13 mouse cellular contexts compared by ENCODE assay signal in genomic region chr13:12334016-12334415, GRCm38 (mm10). TPM values are rescaled to one million over a fixed set of nuclear protein-coding genes. Genes with fewer than 3 reads are reported as not detected.
DNase-seq lines count a peak whose midpoint lies in the region; ATAC-seq and TF ChIP-seq lines count a peak whose summit lies in the region.
"Had no signal": no experiment of that assay in that cellular context is flagged by ENCODE, and none has a peak within 500 bp of the region (broad histone marks: within the 10 kb centered on the region; RNA-seq: fewer than 3 reads in every experiment).

No protein-coding gene starts in this region.

- H3K4me1 ChIP-seq in forebrain, postnatal 0 days (ENCODE audit: insufficient read depth), result no peaks in the 10 kb centered on the region
- no peaks in the 10 kb centered on the region for H3K4me1 ChIP-seq in forebrain, embryonic 12.5 days
- H3K4me1 ChIP-seq: embryonic facial prominence, embryonic 10.5 days; forebrain, embryonic 10.5 days; intestine, embryonic 15.5 days; liver, embryonic 15.5 days had no signal

- H3K9ac ChIP-seq in forebrain, postnatal 0 days, result no peak overlapping the region
- H3K9ac ChIP-seq in forebrain, embryonic 12.5 days, result no peak overlapping the region
- H3K9ac ChIP-seq: intestine, embryonic 15.5 days; liver, embryonic 15.5 days had no signal

- H3K9me3 ChIP-seq in forebrain, postnatal 0 days (ENCODE audit: low read length), result no peaks in the 10 kb centered on the region
- H3K9me3 ChIP-seq in forebrain, embryonic 12.5 days, result no peaks in the 10 kb centered on the region
- H3K9me3 ChIP-seq: embryonic facial prominence, embryonic 10.5 days; forebrain, embryonic 10.5 days; intestine, embryonic 15.5 days; liver, embryonic 15.5 days had no signal

- WGBS in forebrain, postnatal 0 days, result 63% methylated on average over 12 of the region's 12 CpGs
- 79% methylated on average over 12 of the region's 12 CpGs for WGBS in forebrain, embryonic 12.5 days

- no peaks in the 10 kb centered on the region for H3K27me3 ChIP-seq in forebrain, postnatal 0 days (ENCODE audit: insufficient read depth, low read length)
- H3K27me3 ChIP-seq in forebrain, embryonic 12.5 days, result no peaks in the 10 kb centered on the region
- H3K27me3 ChIP-seq: intestine, embryonic 15.5 days; liver, embryonic 15.5 days had no signal

- DNase-seq in forebrain, postnatal 0 days, result peak; percentile 38
- peak; percentile 80 to 92 for DNase-seq in frontal cortex, adult 2 months (ENCODE audit: extremely low spot score in 1 of 2, low spot score in 1 of 2)
- peak; percentile 50 to 63 for DNase-seq in layer of hippocampus, postnatal 10 days (ENCODE audit: low spot score in 2 of 2)
- DNase-seq in right cerebral cortex, adult 18-20 months, result peak; percentile 89
- DNase-seq in adrenal gland, adult 18-20 months (ENCODE audit: low spot score in 2 of 2), result no peak
- no peak for DNase-seq in cerebellum, postnatal 14 days
- DNase-seq in lung, postnatal 36 days, result no peak
- DNase-seq: kidney, postnatal 4 days had no signal

- H3K4me2 ChIP-seq in forebrain, postnatal 0 days (ENCODE audit: low read depth), result no peak overlapping the region
- H3K4me2 ChIP-seq in forebrain, embryonic 12.5 days, result no peak overlapping the region
- H3K4me2 ChIP-seq: intestine, embryonic 15.5 days; liver, embryonic 15.5 days had no signal

- no peaks in the 10 kb centered on the region for H3K36me3 ChIP-seq in forebrain, postnatal 0 days (ENCODE audit: insufficient read depth)
- no peaks in the 10 kb centered on the region for H3K36me3 ChIP-seq in forebrain, embryonic 12.5 days (replicated peaks)
- H3K36me3 ChIP-seq: embryonic facial prominence, embryonic 10.5 days; forebrain, embryonic 10.5 days; intestine, embryonic 15.5 days; liver, embryonic 15.5 days had no signal

- peak; percentile 79 for ATAC-seq in forebrain, postnatal 0 days
- no peak for ATAC-seq in forebrain, embryonic 12.5 days (ENCODE audit: low FRiP score)
- ATAC-seq: intestine, embryonic 15.5 days had no signal

- no peak for TF ChIP-seq CTCF in forebrain, postnatal 0 days (IDR thresholded peaks at IDR 0.05; ENCODE audit: low read depth)

- no peak overlapping the region for H3K4me3 ChIP-seq in forebrain, postnatal 0 days (ENCODE audit: low read depth, low read length)
- no peak overlapping the region for H3K4me3 ChIP-seq in forebrain, embryonic 12.5 days (replicated peaks)
- H3K4me3 ChIP-seq: embryonic facial prominence, embryonic 10.5 days; forebrain, embryonic 10.5 days; intestine, embryonic 15.5 days; liver, embryonic 15.5 days had no signal

- H3K27ac ChIP-seq in forebrain, postnatal 0 days (ENCODE audit: low read depth, low read length), result no peak overlapping the region
- no peak overlapping the region for H3K27ac ChIP-seq in forebrain, embryonic 12.5 days
- H3K27ac ChIP-seq: embryonic facial prominence, embryonic 10.5 days; forebrain, embryonic 10.5 days; intestine, embryonic 15.5 days; liver, embryonic 15.5 days had no signal

RNA-seq across cellular contexts. Expression of gene Actn2, which starts 6.5 kb away (rescaled TPM):
- total RNA-seq in forebrain, postnatal 0 days (2014; rRNA removed), result 3.9 and 5.9 TPM in 2 replicates
- 6.0 TPM in 2 replicates for polyA plus RNA-seq in forebrain, postnatal 0 days (2015; fragmentation: Nextera tagmentation; extraction: Ambion mirVana)
- polyA plus RNA-seq in forebrain, embryonic 12.5 days (2016; fragmentation: Nextera tagmentation; extraction: Ambion mirVana), result 0.79 and 1.6 TPM in 2 replicates
- 25.8 and 26.1 TPM in 2 replicates for polyA plus RNA-seq in frontal cortex, adult 2 months (2012; rRNA removed)
- 10 to 100 TPM; 18.4 to 22.6 TPM for total RNA-seq in layer of hippocampus, postnatal 10 days (2021)
- total RNA-seq in adrenal gland, adult 18-20 months (2021), result 1 to 10 TPM in 1 of 2 experiments, under 1 TPM in 1; 0.70 to 3.7 TPM

Comparison
In these comparisons a context has a peak if more than half of its experiments do, and no peak if none do; other contexts are left out.
1. DNase-seq: peak in forebrain, postnatal 0 days (single experiment), frontal cortex, adult 2 months (2 of 2), layer of hippocampus, postnatal 10 days (2 of 2) and right cerebral cortex, adult 18-20 months (single experiment); none in adrenal gland, adult 18-20 months (0 of 2), cerebellum, postnatal 14 days (0 of 2) and lung, postnatal 36 days (single experiment).